Mouse (Mus musculus) kidney, adult 2 months (tissue): ENCODE measurements at regions not wholly inside any gene's neighbourhood (a gene's known extent, or its start where the extent isn't known, plus 50 kb on each side); places are given as distances from the start of the nearest gene placed in this dataset.

Source experiments
- CTCF ChIP-seq: fragments of 200-500 bp; conservative IDR thresholded peaks from 2 replicates; pipeline ENCODE4 v1.5.1; 2011; ENCODE audit warnings: low read depth, mild to moderate bottlenecking, control low read depth, low read length, moderate library complexity, mixed read lengths; ENCODE audit not compliant: insufficient read depth, insufficient read length
- POLR2A ChIP-seq: fragments of 200-500 bp; IDR thresholded peaks from one replicate; pipeline ENCODE4 v1.6.1; 2011; ENCODE audit warnings: low read depth, low read length, control low read depth

- no peak for TF ChIP-seq POLR2A
- no peak for TF ChIP-seq CTCF
These were observed 125.6 kb downstream of the Qpct start for GRCm38 (mm10) chr17:79177259-79177658.
